In the genomic region with DNA sequence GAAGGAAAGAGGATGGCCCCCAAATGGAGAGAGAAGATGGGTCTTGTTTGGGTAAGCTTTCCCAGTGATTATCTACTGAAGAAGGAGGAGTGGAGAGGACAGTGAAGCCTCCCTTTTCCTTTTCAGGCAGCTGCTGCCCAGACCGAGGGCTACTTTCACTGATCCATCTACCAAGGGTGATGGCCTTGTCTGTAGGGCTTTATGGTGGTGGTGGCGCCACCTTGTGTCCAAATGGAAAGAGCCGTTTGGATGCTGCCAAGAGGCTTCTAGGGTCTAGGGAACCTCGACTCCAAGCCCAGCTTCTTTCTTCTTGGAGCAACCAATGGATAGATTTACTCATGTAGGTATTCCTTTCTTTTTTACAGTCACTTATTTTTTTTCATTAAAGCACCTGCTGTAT, we compare ENCODE assay signal across 10 mouse cellular contexts. TPM values are rescaled to one million over a fixed set of nuclear protein-coding genes. Genes with fewer than 3 reads are reported as not detected.
A peak's percentile ranks its signal among the peaks of the same experiment; 100 is the strongest.
DNase-seq lines count a peak whose midpoint lies in the region; ATAC-seq lines count a peak whose summit lies in the region.
"Had no signal": no experiment of that assay in that cellular context is flagged by ENCODE, and none has a peak within 500 bp of the region (broad histone marks: within the 10 kb centered on the region; RNA-seq: fewer than 3 reads in every experiment).

No protein-coding gene starts in this region.

- no peaks in the 10 kb centered on the region for H3K36me3 ChIP-seq in limb, embryonic 11.5 days (ENCODE audit: control insufficient read depth, insufficient read depth, low read length)
- H3K36me3 ChIP-seq: heart, embryonic 15.5 days had no signal

- no peak overlapping the region for H3K4me3 ChIP-seq in limb, embryonic 11.5 days (ENCODE audit: low read depth, low read length)
- H3K4me3 ChIP-seq: heart, embryonic 15.5 days had no signal

- no peak overlapping the region for H3K9ac ChIP-seq in limb, embryonic 11.5 days (ENCODE audit: low read length)
- H3K9ac ChIP-seq: heart, embryonic 15.5 days had no signal

- WGBS in limb, embryonic 11.5 days, result 14% methylated on average over 4 of the region's 4 CpGs

- ATAC-seq in common myeloid progenitor, adult 5-6 weeks (replicated peaks; ENCODE audit: low read depth, poor library complexity, severe bottlenecking), result peak; percentile 72; the same call in 1 of the 2 replicates
- no peak for ATAC-seq in limb, embryonic 11.5 days (ENCODE audit: insufficient number of reproducible peaks, low FRiP score, low TSS enrichment, low read depth)

- no peak overlapping the region for H3K4me2 ChIP-seq in limb, embryonic 11.5 days (ENCODE audit: low read depth, severe bottlenecking)
- H3K4me2 ChIP-seq: heart, embryonic 15.5 days had no signal

- no peak overlapping the region for H3K27ac ChIP-seq in limb, embryonic 11.5 days (replicated peaks; ENCODE audit: low read depth, low read length)
- H3K27ac ChIP-seq: heart, embryonic 15.5 days had no signal

- H3K9me3 ChIP-seq in limb, embryonic 11.5 days (ENCODE audit: control insufficient read depth, low read length), result no peaks in the 10 kb centered on the region
- H3K9me3 ChIP-seq: heart, embryonic 15.5 days had no signal

- no peaks in the 10 kb centered on the region for H3K4me1 ChIP-seq in limb, embryonic 11.5 days (ENCODE audit: control insufficient read depth, insufficient read depth, low read length)
- H3K4me1 ChIP-seq: heart, embryonic 15.5 days had no signal

- DNase-seq in adrenal gland, adult (ENCODE audit: inconsistent age in 2 of 2, low spot score in 1 of 2), result peak; percentile 39 to 85
- no peak for DNase-seq in adrenal gland, adult 8-10 months
- peak; percentile 40 for DNase-seq in thymus, postnatal 4 days
- DNase-seq in thymus, postnatal 25 days, result no peak
- peak; percentile 68 for DNase-seq in heart, postnatal 4 days
- peak; percentile 70 for DNase-seq in limb, embryonic 11.5 days (ENCODE audit: low spot score)
- DNase-seq in right cerebral cortex, postnatal 10 days (ENCODE audit: low spot score in 2 of 2), result peak; percentile 68 to 81

- H3K27me3 ChIP-seq in limb, embryonic 11.5 days (ENCODE audit: control insufficient read depth, insufficient read depth, low read length), result no peaks in the 10 kb centered on the region

RNA-seq across cellular contexts. Expression of a gene that starts 29.2 kb away (rescaled TPM):
- 10 to 100 TPM in 2 of 4 experiments, 1 to 10 TPM in 2; 6.9 to 13.6 (median 10.4) TPM for total RNA-seq in adrenal gland, adult 8-10 months (2022)
- total RNA-seq in common myeloid progenitor, adult 5-6 weeks (2017), result not detected in 2 replicates
- 1 to 10 TPM in 1 of 2 experiments, under 1 TPM in 1; 0.88 to 1.2 TPM for total RNA-seq in heart, postnatal 4 days (2021)
- 0.07 and 0.09 TPM in 2 replicates for polyA plus RNA-seq in limb, embryonic 11.5 days (2014; fragmentation: Nextera tagmentation; extraction: Ambion mirVana)
- polyA plus RNA-seq: C2C12 had no signal

RNA-seq across cellular contexts. Expression of a gene that starts 59.5 kb away (rescaled TPM):
- total RNA-seq in adrenal gland, adult 8-10 months (2022), result under 1 TPM; 0.12 to 0.31 (median 0.18) TPM
- not detected in 2 replicates for total RNA-seq in common myeloid progenitor, adult 5-6 weeks (2017)
- total RNA-seq in heart, postnatal 4 days (2021), result under 1 TPM in 1 of 2 experiments, not detected in 1; 0.07 TPM
- polyA plus RNA-seq in limb, embryonic 11.5 days (2014; fragmentation: Nextera tagmentation; extraction: Ambion mirVana), result 0.08 TPM in 1 of 2 replicates, not detected in the other
- polyA plus RNA-seq: C2C12 had no signal

Comparison
In these comparisons a context has a peak if more than half of its experiments do, and no peak if none do; other contexts are left out.
1. DNase-seq: peak in adrenal gland, adult (2 of 2), thymus, postnatal 4 days (single experiment), heart, postnatal 4 days (single experiment), limb, embryonic 11.5 days (single experiment) and right cerebral cortex, postnatal 10 days (2 of 2); none in adrenal gland, adult 8-10 months (single experiment) and thymus, postnatal 25 days (single experiment).